Mouse (Mus musculus) lung, postnatal 10 days (tissue): ENCODE measurements around the gene Mgst2.

Experiments used
- DNase-seq: peaks from one replicate; pipeline ENCODE4 v3.0.0; 2021

Gene Mgst2

DNA sequence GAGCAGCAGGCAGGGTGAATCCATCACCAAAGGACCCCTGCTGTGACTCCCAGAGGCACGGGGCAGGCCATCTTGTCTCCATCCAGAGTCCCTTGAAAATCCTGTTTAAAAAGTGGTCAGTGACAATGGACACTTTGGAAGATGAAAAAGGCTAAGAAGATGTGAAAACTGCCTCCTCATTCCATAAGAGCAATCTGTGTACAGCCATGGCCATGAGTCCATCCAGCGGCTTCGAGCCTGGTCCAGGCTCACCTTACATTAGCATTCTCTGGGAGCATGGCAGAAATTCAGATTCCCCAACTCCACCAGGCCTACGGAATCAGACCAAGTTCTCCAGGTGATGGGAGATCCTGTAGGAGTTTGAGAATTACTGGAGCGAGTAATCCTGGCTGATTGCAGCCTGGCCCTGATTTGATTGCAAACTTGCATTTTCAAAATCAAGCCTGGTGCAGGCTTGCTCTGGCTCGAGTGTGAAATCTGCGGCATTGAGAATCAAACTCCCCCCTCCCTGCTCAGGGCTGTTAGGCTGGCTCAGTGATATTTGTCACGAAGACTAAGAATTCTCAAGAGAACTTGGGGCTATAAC, 42.6 kb downstream of the Mgst2 start:
- DNase-seq, result no peak

DNA sequence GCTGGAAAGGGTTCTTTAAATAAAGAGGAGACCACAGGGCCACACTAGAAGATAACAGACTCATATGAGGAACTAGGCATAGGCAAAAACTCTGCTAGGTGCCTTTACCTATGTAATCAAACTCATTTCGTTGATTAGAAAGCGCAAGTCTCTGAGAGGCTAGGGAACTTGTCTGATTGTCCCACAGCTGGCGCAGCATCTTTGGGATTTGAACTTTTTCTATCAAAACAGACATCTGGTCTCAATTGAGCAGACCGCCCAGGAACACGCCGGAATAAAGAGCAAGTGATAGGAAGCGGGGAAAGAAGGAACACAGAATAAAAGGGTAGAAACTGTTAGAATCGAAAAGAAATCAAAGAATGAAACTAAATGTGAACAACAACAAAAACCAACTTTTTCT, 43.3 kb downstream of the Mgst2 start:
- no peak for DNase-seq

DNA sequence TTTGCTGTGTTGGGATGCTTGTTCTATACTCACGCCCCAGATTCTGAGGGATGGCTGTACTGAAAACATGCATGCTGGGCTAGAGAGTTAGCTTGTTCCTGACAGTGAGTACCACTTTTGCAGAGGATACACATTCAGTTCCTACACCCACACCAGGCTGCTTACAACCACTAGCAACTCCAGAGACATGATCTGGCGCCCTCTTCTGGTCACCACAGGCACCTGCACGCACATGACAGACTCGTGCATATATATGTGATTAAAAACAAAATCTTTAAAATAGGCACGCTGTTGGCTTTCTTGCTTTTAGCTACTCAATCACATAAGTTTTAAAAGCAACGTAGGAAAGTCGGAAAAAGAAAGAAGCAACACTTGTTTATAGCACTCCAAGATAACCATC, 45.1 kb downstream of the Mgst2 start:
- no peak for DNase-seq

DNA sequence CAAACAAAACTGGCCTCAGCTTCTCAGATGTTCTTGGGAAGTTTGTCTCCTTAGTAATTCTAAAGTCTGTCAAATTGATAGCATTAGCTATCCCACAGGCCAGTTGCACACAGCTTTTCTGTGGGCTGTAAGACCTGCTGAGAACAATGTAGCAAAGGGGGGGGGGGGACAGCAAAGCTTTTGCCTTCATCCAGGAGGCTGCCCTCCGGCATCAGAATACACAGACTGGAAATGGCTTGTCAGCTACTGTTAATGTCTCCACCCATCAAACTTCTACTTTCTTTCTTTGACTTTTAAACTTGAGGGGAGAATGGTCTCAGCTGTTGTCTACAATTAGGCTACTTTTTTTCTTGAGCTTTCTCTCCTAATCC, 48.2 kb downstream of the Mgst2 start:
- DNase-seq, result no peak

DNA sequence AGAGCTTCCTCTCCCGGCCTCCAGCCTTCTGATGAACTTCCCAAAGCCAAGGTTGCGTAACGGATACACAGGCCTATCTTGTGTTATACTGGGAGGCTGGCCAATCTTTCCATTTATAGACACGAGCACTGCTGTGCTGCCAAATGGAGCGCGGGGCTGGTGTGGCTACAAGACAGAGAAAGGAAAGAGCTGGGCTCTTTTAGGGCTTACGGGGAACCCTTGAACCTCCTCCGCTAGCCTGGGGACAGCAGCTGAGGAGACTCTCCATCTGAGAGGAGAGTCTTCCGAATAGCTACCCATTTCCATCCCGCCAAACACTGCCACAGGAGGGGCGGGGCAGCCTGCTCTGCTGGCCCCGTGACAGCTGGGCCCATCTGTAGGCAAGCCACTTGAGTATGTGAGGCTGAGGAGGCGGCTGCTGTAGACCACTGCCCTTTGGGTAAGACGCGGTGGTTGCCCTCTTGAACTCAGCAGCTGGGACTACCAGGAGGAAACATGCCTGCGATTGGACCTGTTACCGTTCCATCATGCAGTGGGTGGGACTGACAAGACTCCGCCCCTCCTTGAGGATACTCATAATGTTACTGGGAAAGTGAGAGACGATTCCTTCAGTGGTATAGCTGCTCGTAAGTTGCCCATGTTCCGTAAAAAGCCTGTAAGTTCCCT, 48.7 kb downstream of the Mgst2 start:
- peak; percentile 95 for DNase-seq

DNA sequence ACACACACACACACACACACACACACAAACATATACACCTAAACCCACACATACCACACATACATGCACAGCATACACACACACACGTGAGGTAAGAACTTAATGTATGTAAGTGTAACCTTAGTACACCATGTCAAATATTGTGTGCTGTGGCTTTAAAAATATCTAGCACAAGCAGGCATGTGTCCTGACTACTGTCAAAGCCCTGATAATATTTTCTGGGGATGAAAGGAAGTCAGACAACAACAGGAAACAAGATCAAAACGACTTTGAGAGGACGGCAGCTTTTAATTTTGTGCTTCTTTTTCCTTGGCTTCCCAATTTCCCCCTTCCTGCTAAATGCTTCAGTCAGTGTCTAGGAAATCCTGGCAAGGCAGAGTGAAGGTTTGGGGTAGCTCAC, 52.2 kb downstream of the Mgst2 start:
- no peak for DNase-seq

DNA sequence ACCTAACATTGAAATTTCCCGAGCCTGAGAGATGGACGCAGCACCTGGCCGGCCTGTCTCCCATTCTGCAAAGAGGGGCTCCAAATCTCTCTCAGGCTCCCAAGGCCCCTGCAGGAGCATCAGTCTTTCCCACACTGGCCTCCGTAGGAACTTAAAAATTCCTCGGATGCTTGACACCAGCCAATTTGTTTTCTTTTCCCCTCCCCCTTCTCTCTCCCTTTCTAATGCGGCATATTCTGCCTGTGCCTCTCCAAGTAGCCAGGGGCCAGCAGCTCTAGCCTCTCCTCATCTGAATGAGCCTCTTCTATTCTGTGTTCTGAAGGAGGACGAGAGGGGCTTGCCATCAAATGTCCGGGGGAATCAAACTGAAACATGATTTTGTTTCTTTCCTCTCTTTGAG, 53.1 kb downstream of the Mgst2 start:
- DNase-seq, result peak; percentile 24

DNA sequence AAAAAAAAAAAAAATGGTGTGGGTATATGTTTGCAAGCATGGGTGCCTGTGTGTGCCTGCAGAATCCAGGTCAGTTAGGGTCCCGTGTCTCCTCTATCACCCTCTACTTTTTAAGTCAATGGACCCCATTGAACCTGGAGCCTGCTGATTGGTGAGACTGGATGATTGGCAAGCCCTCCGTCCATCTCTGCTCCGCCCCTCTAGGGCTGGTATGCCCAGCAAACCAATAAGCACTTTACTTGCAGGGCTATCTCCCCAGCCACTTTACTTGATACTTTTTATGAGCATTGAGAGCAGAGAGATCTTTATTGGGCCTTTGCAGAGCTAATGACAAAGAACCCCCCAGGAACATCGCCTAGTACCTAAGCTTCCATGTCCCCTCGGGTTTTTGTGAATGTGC, 54.3 kb downstream of the Mgst2 start:
- no peak for DNase-seq

DNA sequence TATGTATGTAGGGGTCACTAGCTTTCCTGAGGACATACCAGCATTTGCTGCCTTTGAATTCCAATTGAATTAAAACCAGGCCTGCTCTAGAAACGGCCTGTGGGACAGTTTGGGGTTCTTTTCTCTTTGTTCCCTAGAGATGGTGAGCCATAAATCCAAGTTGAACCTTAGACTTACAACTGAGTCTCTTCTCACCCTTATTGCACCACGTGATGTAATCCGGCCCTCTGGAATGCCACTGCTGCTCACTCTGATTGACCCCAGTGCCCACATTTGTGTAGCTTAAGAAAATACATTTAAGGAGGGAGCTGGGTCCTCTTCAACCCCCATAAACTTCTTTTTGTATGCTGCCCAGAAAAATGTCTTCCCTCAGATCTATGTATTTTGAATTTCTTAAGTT, 57.3 kb downstream of the Mgst2 start:
- DNase-seq, result no peak

DNA sequence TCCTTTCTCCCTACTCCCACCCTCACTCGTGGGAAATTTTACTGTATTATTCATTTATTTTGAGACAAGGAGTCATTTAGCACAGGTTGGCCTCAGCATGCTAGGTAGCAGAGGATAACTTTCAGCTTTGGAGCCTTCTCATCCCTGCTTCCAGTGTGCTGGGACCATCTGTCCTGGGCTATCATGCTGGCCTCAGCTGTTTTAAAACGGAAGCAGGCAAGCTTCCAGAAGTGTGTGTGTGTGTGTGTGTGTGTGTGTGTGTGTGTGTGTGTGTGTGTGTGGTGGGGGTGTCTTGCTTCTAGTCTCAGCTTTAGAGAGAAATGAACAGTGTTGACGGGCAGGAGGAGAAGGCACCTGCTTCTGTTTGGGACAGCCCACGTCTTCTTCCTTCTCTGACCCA, 57.7 kb downstream of the Mgst2 start:
- DNase-seq, result peak; percentile 60

DNA sequence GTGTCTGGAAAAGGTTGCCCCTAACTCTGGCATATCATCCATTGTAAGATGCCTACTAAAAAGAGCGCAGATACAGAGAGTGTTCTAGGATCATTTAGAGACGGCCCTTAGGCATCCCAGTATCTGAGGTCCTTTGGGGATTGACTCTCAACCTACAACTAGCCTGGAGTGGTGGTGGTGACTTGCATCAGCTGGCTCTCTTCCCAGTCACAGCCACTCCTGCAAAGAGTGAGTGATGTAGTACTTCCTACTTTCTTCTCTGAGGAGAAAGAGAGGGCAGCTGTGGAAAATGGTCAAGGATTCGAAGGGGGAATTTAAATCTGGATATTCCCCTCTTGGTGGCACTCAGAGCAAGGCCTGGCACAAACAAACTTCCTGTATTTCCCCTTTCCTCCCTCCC, 59.2 kb downstream of the Mgst2 start:
- DNase-seq, result peak; percentile 69

DNA sequence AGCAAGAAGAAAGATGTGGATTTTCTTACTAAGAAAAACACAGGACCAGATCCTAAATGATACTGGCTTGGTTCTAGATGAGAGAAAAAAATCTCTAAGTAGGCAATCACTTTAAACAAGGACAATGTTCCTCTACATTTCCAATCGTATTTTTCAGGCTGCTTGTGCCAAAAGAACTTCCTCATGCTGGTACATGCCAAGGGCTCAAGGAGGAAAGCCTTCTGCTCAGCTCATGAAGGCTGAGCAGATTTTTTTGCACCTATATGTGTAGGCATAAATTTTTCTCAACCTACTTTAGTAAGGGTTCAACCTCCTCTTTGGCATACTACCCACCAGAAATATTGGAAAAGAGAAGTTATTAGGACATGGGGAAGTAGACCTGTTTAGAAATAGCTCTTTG, 59.8 kb downstream of the Mgst2 start:
- no peak for DNase-seq

DNA sequence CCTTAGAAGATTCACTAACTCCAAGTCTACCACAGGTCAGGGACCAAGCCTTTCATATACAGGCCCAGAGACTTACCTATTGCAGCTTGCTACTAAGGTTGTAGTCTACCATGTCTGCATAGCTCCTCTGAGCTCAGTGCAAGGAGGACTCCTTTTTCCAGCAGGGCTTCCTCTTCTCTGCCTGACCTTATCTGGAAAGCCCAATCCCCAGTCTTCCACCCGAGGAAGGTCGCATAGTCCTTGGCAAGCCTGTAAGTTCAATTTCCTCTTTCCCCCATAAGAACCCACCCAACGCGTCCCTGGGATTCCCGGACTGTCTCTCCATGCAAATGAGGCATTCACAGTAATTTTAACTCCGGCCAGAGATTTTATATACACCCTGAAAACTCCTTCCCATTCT, 66.1 kb downstream of the Mgst2 start:
- DNase-seq, result no peak

DNA sequence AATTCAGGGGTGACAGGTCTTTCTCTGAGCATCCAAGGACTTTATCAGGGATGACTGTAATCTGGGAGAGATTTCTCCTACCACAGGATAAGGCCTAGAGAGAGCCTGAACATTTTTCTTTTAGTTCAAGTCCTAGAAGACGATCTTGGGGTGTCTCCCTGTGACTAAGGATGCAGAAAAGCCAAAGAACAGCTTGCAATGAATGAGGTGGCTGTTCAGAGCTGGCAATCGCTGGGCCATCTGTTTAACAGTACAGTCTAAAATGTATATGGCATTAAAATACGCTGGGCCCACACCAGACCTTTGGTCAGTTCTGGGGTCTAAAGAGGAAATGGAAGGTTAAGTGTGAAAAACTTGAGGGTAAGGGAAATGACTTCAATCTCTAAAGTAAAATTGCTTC, 67.3 kb downstream of the Mgst2 start:
- no peak for DNase-seq

DNA sequence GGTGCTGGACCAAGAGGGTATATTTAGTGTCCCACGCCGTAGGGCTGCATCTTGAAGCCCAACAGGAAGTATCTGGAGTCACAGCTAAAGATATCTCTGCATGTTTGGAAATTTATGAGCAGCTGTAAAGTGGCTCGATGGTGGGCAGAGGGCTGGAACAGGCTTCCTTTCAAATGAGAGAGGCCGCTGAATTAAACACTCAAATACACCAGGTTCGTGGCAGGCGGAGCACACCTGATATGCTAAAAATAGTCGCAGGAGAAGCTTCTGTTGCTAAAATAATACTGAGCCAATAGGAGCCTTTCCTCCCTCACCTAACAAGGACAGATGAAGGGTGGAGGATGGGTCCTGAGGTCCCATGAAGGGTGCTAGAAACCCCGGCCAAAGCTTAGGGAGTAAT, 67.8 kb downstream of the Mgst2 start:
- DNase-seq, result peak; percentile 42

DNA sequence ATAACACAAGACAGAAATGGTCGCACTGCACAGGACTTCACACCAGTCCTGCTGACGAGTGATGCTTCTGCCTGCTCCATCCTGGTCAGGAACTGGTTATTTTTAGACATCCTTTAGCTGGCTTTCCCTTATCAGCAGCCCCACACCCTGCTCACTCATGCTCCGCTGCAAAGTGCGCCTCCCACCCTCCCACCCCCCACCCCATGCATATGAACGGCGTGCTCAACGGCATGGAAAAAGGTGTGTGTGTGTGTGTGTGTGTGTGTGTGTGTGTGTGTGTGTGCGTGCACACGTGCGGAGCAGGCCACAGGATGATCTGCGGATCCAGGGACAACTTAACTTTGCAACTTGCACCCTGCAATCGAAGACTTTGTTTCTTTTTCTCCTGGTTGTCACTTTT, 68.3 kb downstream of the Mgst2 start:
- DNase-seq, result no peak

DNA sequence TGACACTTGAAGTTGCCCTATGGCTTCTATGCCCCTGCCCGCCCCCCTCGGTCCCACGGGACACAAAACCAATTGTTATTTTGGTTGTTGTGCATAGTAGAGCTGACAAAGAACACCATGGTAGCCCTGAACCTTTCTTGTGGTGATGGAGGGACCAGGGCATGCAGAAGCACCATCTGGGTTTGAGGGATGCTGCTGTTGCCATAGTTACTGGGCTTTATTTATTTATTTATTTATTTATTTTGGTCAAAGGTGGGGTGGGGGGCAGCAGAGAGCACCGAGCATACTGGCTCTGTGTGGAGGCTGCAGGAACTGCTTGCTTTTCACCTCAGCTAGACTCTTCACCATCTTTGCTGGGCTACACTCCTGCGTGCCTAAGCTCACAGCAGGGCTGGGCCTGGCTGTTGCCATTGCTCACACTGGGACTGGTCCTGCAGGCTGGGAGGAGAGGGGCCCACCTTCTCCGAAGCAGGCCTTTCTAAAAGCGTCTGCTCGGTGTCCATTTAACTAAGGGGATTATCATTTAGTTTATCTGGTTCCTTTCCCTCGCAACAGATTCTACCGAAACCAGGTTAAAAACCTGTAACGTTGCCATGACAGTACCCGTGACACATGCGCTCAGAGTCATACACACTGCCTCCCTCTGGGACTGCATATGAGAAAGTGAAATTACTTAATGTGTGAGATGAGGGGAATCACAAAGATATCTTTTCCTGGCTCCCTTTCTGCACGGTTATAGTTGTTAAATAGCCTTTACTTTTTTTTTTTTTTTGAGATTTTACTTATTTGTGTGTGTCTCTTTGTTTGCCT, 69.2 kb downstream of the Mgst2 start:
- DNase-seq, result no peak

DNA sequence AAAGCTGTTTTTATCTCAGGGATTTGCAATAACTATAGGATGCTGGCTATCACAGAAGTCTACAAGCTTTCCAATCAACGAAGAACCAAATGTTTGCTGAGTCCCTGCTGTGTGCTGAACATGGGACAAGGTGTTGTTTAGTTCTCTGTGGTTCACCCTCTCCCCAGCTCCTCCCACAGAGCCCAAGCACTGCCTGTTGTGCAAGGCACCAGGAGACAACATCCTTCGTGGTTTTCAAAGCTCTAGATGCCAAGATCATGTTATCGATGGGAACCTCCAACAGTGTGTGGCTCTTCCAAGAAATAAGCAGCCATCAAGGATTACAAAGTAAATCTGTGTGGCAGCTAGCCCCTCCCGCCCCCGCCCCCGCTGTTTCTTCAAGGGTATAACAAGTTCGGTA, 70.5 kb downstream of the Mgst2 start:
- DNase-seq, result no peak

DNA sequence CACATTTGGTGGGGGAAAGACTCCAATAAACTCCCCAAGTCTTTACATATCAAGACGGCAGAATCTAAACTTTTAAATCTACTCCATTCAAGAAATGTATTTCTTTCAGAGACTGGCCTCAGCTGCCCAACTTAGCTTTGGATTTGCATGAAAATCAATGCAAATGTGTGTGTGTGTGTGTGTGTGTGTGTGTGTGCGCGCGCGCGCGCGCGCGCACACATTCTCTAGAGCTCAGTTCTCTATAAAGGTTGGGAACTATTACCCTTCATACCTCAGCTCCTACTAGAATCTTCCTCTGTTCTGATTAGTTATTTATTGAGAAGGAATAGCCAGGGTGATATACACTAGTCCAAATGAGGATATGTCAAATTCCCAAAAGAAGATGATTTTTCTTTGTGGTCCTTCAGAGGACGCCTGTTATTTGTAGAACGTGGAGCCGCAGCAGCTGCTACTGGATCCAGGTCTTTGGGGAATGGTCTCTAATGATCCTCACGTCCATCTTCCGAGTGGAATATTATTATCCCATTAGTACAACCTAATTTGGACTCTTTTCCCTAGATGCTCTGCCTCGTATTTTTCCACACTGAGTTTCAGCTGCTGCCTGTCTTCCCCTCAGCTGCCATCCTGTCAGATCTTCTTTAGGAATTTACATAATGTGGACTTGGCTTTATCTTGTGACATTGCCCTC, 71.9 kb downstream of the Mgst2 start:
- no peak for DNase-seq
